Mouse (Mus musculus) megakaryocyte, embryonic 14.5 days (primary cell): ENCODE data around the gene Commd3.

Source experiments
- FLI1 ChIP-seq: IDR thresholded peaks from 2 replicates; pipeline ENCODE4 v1.6.1; 2012; ENCODE audit warnings: low read length, inconsistent platforms, mixed read lengths
- GATA1 ChIP-seq: IDR thresholded peaks from 3 replicates; pipeline ENCODE4 v1.6.1; 2012; ENCODE audit warnings: mixed read lengths, low read length, inconsistent platforms, borderline replicate concordance

DNA sequence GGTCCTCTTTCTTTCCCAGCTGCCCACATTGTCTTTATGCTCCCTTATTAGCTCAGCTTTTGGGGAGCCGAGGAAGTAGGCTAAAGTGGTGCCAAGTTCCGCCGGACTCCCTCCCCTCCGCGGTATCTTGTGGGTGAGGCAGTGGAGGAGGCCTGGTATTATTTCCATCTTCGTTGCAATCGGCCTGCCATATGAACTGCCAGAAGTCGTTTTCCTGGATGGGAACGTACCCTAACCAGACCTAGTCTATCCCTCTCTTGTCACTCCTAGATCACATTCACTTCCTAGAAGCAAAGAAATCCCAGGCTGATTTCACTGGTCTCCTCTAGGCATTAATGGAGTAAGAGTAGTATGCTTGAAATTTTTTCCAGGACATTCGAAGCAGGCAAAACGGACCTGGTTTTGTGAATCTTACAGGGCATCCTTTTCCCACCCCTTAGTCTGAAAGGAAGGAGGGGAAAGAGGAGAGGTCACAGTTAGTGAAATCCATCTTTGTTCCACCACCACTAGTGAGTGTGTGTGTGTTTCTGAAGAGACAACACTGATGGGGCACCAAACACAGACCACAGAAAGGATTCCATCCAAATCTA is 27.3 kb downstream of the Commd3 start:
- TF ChIP-seq GATA1 (no peak), FLI1 (no peak)
